Mouse (Mus musculus): ENCODE data around the gene Efcab7.

Gene Efcab7

DNA sequence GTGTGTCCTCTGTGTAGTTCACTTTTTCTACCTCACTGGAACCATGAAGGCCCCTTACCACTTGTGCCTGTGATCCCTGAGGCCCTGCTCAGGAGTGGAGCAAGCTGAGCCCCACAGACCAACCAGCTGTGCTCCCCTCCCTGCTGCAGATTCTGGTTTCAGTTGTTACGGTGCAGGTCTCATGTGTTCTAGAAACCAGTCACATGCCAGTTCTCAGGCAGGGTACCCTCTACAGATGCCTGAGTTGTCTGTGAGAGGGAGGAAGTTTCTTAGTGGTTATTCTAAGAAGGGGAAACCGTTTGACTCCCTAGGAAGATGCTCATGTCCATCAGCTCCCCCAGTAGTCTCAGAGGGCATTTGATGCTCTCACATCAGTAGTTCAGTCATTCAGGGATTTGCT lies 115.6 kb downstream of the Efcab7 start:
- no peak for DNase-seq (ENCODE audit: low spot score in 2 of 2)

DNA sequence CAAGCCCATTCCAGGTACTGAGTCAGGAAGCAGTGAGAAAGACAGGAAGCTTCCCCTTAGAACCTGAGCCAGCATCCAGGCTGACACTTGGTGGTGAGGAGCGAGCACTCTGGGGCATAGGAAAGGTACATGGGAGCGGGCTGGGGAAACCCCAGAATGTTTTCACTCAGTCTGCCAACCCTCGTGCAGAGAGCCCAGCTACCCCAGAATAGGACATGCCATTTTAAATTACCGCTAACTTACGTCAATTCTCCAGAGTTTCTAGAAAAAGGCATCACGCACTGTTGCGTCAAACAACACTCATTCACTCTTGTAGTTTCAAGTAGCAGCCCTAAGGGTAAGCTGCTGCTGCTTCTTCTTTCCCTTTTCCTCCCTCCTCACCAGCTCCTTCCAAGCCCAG lies 116.0 kb downstream of the Efcab7 start:
- no peak for DNase-seq (ENCODE audit: low spot score in 2 of 2)

DNA sequence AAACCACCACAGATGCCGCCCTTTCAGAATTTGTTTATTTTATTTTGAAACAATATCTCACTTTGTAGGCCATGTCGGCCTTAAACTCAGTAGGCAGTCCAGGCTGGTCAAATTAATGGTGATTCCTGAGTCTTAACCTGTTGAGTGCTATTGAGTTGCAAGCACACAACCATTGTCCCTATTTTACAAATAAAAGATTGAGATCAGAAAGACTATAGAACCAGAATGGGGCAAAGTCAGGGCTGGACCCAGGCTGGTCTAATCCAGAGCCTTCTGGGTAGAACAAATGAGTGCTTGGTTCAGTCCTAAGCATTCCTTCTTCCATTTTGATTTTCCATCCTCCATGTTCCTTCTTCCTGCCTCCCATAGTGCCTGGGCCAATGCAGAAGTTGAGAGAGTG lies 117.5 kb downstream of the Efcab7 start:
- no peak for DNase-seq (ENCODE audit: low spot score in 2 of 2)

DNA sequence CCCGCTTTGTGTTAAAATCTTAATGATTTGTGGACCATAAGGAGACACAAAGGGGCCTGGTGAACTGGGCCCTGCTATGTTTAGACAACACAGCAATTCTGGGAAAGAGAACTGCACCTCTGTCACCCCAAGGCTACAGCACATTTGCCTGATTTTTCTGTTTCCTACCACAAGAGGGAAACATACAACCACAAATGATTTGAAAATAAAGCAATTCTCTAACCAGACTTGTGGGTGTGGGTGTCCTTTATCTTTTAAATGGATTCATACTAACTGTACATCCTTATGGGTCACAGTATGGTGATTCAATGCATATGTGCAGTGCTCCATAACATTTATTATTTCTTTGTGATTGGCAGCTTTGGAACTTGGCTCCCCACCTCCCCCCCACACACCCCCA lies 118.2 kb downstream of the Efcab7 start:
- no peak for DNase-seq (ENCODE audit: low spot score in 2 of 2)

DNA sequence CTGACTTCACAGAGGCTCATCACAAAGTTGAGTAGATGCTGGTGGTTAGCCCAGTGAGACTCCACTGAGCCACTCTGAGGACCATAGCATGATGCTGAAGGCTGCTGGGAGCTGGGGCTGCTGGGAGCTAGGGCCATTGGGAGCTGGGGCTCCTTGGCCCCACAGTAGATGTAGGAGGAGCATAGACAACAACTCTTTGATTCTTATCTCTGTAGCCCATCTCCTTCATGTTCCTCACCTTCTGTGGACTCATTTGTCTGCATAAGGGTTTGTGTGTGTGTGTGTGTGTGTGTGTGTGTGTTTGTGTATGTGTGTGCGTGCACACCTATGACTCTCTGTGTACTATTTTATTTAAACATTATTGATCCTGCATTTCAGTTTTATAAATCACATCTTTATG lies 118.9 kb downstream of the Efcab7 start:
- no peak for DNase-seq (ENCODE audit: low spot score in 2 of 2)

DNA sequence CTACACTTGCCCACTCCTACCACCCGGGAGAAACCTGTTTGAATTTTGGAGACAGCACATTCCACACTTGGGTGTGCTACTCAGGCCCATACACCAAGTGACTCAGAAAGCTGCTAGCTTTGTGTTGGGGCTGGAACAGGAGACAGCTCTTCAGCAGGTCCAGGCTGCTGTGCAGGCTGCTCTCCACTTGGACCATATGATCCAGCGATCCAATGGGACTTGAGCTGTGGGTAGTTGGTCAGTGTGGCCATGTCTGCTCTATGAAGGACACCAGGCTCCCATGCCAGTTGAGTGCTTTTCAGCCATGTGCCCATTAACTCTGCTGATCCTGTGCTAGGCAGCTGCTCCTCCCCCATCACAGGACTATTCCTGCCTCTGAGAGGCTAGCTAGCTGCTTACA lies 124.9 kb downstream of the Efcab7 start:
- DNase-seq (ENCODE audit: low spot score in 2 of 2), result no peak

DNA sequence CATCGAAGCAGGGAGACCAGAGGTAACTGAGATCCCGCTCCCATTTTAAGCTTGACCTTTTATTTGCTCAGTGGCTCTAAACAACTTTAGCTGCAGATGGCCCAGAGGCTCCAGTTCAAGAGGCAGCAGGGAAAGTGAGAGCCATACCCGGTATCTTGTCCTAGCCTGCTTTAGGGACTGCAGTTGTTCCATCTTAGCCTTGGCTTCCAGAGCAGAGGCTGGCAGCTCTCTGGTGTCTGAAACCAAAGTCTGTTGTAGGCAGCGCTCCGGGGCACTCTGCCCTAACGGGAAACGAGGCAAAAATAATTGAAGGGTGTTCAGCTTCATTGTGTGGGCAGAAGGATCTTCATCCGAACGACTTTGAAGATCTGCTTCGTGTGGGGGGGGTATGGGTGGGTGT lies 126.4 kb downstream of the Efcab7 start:
- DNase-seq (ENCODE audit: low spot score in 2 of 2), result no peak

DNA sequence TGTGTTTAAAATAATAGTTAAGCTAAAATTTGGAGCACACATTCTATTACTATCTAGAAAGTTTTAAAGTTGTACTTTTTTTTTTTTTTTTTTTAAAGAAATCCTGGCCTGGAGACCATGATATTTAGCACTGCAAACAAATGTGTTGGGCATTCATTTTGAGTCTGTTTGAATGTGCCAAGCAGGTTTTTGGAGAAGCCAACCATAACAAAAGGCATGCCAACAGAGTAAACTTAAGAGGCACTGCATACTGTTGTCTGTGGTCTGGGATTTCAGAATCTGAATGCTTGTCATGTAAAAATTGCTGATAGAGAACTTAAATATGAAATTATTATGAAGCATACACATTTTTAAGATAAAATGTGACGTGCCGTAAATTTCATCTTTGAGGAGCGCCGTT lies 128.2 kb downstream of the Efcab7 start:
- DNase-seq (ENCODE audit: low spot score in 2 of 2), result no peak

DNA sequence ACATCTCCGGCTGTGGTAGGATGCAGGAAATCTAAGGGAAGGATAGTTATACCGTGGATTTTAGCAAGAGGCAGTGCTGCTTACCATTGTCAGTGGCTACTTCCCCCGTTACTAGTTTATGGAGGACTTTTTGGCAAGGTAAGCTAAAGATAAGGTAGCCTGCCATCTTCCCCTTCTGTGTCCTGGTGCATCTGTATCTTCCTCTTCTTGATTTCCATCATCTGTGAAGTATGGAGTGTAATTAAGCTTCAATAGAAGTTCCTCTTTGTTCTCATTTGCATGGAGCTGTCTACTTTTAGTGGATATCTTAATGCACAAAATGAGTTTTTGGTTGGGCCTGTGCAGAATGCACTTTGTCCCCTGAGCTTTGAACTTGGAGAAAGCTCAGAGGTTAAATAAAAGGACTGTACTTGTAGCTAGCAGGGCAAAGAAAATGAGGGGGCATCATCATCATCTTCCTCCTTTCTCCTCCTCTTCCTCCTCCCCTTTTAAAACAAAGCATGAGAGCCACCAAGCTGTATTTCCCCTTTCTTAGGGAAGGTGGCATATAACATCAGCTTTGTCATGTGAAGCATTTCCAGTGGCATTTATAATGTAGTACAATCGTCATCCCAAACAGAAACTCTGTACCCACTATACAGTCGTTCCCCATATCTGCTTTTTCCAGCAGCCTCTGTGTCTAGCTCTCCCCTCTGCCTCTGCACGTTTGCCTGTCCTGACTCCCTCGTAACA lies 129.3 kb downstream of the Efcab7 start:
- DNase-seq (ENCODE audit: low spot score in 2 of 2), result no peak

DNA sequence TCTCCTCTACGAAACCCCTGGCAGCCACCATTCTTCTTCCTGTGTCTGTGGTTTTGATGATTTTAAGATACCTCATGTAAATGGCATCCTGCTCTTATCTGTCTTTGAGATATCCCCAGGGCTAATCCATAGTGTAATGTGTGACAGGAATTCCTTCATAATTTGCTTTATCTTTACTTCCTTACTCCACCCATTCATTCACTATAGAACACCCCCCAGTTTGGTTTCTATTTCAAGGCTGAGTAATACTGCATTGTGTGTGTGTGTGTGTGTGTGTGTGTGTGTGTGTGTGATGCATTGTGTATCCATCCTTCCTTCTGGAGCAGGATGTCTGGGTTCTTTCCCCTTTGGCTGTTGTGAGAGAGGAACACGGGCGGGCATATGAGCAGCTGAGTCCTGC lies 130.3 kb downstream of the Efcab7 start:
- DNase-seq (ENCODE audit: low spot score in 2 of 2), result no peak
